Mouse (Mus musculus): ENCODE data around the gene Vsig1. TPM values are rescaled to one million over a fixed set of nuclear protein-coding genes. Genes with fewer than 3 reads are reported as not detected.

Vsig1 gene
- total RNA-seq (2021) = not detected
- long read RNA-seq, experiment 1 = 0 reads
- long read RNA-seq, experiment 2 = 0 reads

DNA sequence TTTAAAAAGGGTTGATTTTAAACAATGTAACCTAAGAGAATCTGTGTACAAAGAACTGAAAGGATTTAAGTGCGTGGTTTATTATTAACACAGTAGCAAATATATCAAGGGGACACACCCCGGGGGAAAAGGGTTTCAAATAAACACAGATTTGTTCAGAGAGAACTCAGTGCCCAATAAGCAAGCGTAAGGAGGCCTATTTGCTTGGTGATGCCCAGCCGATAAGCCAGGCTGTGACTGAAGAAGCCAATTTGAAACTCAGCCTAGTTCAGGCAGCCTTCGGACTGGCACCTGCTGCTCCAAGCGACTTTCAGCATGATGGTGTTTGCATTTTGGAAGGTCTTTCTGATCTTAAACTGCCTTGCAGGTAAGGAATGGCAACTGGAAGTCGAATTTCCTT, at the start of gene Vsig1:
Gene Vsig1, plus strand, starts transcription at position 249 of the 400 bp plus-strand sequence.
- intact Hi-C loops (cut with DNase I) = no loop called here
- no peak for DNase-seq (ENCODE audit: low spot score in 2 of 2)

DNA sequence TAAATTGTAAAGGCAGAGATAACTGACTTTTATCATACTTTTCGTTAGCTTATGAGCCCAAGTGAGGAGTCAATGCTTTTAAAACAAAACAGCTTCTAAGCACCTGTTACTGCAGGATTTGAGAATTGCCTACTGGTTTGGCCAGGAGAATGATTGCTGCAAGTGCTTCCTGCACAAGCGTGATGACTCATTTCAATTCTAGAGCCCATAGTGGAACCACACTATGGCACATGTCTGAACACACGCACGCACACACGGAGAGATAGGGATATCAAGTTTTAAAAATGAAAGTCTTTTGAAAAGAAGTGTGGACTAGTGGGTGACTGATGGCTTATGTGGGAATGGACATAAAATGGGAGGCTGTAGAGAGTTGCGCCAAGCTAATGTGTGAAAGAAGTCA, 44.6 kb upstream of the Vsig1 start:
- DNase-seq (ENCODE audit: low spot score in 2 of 2) = no peak
- intact Hi-C loops (cut with DNase I) = no loop called here

DNA sequence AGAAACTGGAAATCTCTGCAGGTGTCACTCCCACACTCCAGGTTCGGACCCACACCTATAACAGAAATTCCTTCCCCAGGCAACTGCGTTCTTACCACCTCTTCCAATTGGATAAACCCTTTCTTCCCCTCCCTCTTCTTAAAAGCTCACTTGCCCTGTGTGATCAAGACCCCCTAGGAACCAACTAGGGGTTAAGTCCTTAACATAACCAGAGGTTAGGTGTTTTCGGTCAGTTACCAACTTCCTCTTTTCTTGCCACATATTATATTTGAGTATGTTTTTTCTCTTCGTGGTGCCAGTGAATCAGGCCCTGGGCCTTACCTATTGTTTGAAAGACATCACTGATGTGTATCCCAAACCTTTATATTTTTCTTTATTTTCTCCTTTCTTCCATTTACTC, 44.0 kb upstream of the Vsig1 start:
- DNase-seq (ENCODE audit: low spot score in 2 of 2) = no peak
- intact Hi-C loops (cut with DNase I) = no loop called here

DNA sequence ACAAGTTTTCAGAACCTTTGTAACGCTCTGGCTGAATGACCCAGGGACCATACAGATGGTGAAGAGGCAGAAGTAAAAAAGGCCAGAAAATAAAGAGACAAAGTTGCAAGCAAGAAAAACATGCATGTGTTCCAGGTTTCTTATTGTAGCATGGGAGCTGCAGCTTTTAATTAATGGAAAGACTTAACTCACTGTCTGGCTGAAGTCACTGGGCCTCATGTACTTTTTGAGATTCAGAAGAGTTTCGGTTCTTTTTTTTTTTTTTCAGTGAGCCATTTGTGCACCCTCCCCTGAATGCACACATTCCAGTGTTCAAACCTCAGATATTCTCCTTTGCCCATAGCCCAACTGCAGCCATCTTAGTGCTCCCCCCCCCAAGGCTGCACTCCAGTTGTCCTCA, 20.2 kb upstream of the Vsig1 start:
- DNase-seq (ENCODE audit: low spot score in 2 of 2) = no peak
- intact Hi-C loops (cut with DNase I) = no loop called here

DNA sequence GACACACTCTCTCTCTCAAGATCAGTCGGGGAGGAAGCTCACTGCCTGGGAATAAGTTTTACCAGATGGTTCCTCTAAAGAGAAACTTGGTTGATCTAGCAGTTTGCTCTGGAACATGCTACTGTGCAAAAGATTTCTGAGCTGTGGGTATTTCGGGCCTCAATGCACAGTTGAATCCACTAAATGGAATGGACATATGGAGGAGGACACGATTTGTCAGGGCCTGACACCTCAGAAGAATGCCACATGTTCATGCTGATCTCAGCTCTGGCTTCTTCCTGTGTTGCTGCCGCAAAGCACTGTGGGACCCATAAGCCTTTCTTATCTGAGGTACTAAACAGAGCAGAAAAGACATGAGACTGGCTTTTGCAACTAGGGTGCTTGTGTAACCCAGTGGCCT, 15.6 kb upstream of the Vsig1 start:
- intact Hi-C loops (cut with DNase I) = no loop called here
- peak; percentile 5 to 30 for DNase-seq (ENCODE audit: low spot score in 2 of 2)

DNA sequence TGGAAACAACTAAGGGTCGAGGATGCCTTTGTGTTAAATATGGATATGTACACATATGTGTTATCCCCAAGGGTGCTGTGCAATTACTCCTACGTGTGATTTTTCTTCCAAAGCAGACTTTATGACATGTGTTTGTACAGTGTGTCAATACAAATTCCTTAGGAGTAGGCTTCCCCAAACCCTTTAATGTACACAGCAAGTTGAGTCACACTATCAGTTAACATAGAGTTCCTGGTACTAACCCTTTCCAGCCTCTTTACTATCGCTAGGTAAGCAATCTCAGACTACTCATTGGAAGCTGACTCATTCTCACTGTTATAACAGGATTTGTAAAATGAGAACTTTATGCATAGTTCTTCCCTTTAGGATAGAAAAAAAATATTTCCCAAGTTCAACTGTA, 3.9 kb upstream of the Vsig1 start:
- intact Hi-C loops (cut with DNase I) = no loop called here
- no peak for DNase-seq (ENCODE audit: low spot score in 2 of 2)

DNA sequence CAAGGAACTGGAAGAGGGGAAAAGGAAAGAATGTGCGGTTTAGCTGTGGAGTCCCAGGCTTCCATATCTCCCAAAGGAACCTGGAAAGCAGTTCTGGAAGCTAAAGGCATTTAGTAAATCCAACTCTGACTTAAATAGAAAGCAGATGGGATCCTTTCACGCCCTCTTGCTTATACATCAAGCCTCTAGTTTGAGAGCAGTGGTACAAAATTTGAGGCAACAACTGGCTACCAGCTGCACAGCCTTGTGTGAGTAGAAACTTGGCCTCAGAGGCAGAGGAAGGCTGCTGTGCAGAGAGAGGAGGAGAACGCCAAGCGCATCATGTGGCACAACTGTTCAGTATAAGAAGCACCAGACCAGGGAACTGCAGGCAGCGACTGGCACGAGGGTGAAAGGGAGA, 13.9 kb downstream of the Vsig1 start:
- DNase-seq (ENCODE audit: low spot score in 2 of 2) = peak; percentile 5 to 20
- intact Hi-C loops (cut with DNase I) = no loop called here

DNA sequence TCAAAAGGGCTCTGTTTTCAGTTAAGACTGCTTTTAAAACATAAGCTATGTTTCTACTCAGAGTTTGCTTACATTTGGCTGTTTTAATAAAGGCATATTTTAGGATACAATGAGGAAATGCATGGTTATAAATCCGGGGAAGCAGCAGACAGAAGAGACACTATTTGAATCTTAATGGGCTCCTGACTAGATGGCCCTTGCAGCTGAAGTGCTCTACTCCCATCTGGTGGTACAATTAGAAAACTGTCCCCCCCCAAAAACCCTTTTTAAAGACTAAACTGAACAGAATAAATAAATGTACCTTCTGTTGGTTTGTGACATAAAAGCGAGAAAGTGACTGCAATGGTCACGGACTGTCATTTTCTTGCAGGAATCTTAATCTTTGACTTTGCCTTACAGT, 24.7 kb downstream of the Vsig1 start:
- intact Hi-C loops (cut with DNase I) = no loop called here
- peak; percentile 10 to 28 for DNase-seq (ENCODE audit: low spot score in 2 of 2)

DNA sequence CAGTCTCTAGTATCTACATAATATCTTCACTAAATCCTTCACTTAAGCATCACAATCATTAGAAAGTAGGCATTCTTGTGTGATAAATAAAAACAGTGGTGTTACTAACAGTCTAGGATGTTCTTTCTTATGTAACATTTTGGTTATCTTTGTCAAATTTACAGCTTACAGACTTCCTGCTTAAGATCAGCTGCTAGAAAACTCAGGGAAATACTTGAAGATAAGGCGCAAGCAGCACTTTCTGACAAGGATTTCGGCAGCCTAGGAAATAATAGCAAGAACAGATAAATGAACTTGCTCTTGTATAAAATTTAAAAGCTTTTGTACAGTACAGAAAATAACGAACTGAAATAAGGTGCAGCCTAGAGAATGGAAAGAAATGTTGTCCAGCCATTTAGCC, 25.9 kb downstream of the Vsig1 start:
- no peak for DNase-seq (ENCODE audit: low spot score in 2 of 2)
- intact Hi-C loops (cut with DNase I) = no loop called here

DNA sequence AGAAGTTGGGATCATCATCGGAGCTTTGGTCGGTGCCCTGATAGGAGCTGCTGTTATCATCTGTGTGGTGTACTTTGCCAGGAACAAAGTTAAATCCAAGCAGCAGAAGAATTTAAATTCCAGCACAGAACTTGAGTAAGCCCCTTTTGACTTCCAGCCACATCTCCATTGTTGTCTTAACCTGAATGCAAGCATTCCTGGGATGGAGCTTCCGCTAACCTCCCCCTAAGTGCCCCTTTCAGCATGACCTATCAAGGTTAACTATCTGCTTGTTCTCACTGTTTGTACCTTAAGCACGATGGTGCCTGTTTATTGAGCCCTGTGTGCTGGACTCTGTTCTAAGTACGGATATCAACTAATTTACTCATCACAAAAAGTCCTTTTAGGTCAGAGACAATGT, 28.9 kb downstream of the Vsig1 start:
- intact Hi-C loops (cut with DNase I) = no loop called here
- no peak for DNase-seq (ENCODE audit: low spot score in 2 of 2)

DNA sequence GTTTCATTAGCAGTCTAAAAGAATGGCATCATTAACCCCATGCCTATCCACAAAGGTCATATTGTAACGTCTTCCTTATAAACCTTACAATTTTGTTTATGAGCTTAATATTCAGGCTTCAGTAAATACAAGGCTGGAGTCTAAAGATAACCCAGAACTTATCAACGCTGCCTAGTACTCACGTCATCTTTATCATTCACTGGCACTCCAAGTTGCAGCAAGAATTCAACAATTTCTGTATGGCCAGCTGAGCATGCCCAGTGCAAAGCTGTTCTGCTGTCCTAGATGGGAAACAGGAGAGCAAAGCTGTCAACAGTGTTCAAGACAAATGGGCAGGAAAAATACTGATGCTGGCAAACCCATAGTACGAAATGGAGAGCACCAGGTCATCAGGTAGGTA, 46.2 kb downstream of the Vsig1 start:
- no peak for DNase-seq (ENCODE audit: low spot score in 2 of 2)
- intact Hi-C loops (cut with DNase I) = no loop called here

DNA sequence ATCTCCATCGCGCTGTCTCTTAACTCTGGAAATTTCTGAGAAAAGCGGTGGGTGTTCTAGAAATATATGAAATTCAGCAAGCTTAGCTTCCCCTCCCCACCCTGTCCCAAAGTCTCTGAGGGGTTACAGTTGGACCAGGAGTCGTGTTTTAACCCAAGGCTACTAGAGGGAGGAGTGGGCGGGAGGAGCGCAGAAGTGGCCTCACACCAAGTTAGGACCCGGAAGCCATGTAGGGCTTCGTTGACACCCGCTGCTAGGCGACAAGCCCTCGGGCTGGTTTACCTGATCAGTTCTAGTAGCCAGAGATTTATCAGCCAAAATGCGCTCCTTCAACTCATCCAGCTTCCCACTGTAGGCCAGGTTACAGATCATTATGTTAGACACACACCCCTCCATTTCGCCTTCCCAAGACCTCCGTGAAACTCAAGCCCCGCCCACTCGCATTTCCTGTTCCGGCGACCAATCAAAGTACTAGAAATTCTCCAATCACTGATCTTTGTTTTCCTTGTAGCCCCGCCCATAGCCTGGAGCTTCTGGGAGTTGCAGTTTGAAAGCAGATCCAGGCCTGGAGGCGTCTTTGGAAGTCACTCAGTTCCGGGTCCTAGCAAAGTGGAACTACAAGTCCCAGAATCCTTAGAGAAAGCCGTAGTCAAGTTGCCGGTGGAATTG, 49.0 kb downstream of the Vsig1 start, which contains the start of the genes Psmd10 and Atg4a:
Gene Psmd10, minus strand, starts transcription at position 457 of the 669 bp plus-strand sequence.
Gene Atg4a, plus strand, starts transcription at position 636 of the 669 bp plus-strand sequence.
- intact Hi-C loops (cut with DNase I) = no loop called here
- DNase-seq (ENCODE audit: low spot score in 2 of 2) = peak; percentile 89 to 96

DNA sequence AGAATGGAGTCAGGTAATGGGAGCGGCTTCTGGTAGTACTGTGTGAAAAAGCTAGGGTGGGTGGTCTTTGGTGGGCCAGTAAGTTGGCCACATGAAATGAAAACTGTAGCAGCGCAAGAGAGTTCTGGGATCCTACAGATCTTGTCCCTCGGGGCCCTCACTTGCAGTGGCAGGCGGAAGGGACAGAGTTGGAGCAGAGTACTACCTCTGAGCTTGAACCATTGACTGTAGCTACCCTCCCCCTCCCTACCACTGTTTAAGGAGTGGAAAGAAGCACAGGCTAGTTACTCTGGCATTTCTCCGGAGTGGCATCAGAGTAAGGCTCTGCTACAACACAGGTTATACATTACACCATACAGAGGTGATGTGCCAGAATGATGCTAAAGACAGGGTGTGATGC, 49.6 kb downstream of the Vsig1 start:
- intact Hi-C loops (cut with DNase I) = no loop called here
- no peak for DNase-seq (ENCODE audit: low spot score in 2 of 2)

DNA sequence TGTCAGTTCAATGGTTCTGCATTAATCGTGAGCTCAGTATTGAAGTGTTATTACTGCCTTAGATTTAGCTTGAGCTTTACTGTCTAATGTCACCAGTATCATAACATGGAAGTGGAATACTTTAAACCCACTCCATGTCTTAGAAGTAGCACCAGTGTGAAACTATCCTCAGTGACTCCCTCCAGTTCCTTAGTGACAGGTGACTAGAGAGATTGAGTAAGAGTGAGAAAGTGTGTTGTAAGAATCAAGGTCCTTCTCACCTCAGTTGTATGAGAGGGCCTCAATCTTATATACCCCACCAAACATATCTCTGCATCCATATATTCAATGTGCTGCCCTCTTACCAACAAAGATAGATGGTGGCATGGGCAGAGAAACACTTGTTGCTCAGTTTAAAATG, 71.5 kb downstream of the Vsig1 start:
- DNase-seq (ENCODE audit: low spot score in 2 of 2) = no peak
- intact Hi-C loops (cut with DNase I) = no loop called here

DNA sequence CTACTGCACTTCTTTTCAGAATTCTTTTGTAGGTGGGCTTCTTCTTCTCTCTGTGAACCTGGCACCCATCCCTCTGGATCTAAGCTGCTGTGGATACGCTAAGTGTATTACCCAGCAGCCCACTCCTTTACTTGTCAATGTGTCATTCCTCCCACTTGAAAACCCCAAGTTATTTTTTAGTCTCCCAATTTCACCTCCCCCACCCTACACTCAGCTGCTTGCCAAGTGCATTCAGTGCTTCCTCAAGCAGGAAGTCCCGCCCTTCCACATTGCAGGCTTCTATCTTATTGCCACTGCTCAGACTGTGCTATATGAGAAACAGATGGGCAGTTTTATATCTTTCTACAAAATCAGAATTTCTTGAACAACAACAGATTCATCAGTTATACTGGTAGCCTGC, 72.1 kb downstream of the Vsig1 start:
- intact Hi-C loops (cut with DNase I) = no loop called here
- peak; percentile 46 to 62 for DNase-seq (ENCODE audit: low spot score in 2 of 2)

DNA sequence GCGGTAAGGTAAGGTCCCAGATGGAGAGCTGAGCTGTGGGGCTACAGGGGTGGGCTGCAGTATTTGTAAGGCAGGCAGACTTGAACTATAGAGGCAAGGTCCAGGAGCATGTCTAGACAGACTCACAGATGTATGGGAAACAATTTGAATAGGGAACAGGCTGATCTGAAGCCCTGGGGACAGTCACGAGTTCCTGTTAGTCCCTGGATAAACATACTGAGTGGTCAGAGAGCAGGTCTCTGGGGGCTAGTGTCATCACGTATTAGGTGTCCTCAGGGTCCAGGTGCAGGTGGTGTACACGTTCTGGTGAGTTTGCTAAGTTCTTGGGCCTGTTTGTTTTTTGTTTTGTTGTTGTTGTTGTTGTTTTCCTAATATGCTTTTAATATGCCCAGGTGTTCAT, 72.8 kb downstream of the Vsig1 start:
- intact Hi-C loops (cut with DNase I) = no loop called here
- no peak for DNase-seq (ENCODE audit: low spot score in 2 of 2)

DNA sequence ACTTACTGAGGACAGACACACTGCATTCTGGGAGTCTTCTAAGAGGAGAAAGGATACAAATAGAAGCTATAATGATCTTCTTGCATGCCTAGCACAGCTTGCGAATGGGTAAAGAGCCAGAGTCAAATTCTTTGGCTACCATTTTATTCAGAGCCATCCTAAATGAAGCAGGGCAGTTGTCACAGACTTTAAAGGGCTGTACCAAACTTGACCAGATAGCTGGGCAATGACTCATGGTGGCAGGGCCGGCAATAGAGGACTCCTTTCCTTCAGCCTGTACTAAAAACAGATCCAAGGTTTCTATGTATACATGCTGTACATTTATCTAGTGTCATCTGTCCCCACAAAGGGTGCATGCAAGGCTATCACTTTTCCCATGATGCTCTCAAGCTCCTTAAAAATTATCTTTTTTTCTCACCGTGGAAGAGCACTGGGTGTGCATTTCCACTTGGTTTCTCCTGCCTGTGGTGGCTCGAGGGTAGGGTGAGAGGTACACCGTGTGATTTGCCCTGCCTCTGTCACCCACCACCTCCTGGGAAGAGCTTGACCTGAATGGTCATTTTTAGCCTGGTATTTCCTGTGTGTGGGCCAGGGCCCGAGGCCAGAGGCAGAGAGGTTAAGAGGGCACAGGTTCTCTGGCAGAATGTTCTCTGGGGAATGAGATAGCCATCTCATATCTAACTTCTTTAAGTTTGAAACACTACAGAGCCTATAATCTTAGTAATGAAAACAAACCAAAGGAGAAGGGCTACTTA, 76.0 kb downstream of the Vsig1 start:
- intact Hi-C loops (cut with DNase I) = no loop called here
- DNase-seq (ENCODE audit: low spot score in 2 of 2) = no peak

DNA sequence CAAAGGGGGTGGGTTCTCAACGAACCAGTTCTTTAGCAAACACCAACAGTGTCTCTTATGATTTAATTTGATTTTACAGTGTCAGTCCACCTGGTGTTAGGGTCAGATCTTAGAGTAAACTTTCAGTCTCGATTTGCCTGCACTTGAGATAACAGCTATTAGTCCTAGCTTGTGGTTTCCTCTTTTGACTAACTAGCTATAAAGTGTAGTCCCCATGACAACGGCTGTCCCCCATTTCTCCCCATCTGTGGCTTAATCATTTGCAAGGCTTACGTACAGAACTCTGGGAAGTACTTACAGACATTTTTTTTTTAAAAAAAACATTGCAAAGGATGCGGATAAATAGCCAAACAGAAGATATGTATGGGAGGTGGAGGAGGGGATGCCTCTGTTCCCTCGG, 77.4 kb downstream of the Vsig1 start:
- no peak for DNase-seq (ENCODE audit: low spot score in 2 of 2)
- intact Hi-C loops (cut with DNase I) = no loop called here

DNA sequence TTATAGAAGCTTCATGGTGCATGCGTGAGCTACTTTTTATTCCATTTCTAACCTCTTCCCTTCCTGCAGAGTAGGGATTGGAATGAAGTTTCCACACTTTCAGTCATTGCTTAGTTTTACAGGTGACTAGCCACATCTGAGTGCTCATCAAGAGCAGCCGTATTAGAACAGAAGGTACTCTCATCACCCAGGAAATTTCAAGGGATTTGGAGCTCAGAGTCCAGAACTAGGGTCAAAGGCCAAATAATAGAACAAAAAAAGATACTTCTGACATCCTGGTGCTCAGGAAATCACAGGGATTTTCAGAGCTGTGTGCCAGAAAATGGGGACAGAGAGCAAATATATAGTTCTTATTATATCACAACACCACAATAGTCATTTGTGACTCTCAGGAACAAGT, 77.8 kb downstream of the Vsig1 start:
- no peak for DNase-seq (ENCODE audit: low spot score in 2 of 2)
- intact Hi-C loops (cut with DNase I) = no loop called here
